Mouse (Mus musculus): ENCODE results near the gene Antxr1. TPM values are rescaled to one million over a fixed set of nuclear protein-coding genes. Genes with fewer than 3 reads are reported as not detected.
"Not testable (repeated sequence)": the region's sequence is repeated elsewhere in the genome, so short reads cannot be mapped to it uniquely, and the experiment has no call there.

The Antxr1 gene
- polyA plus RNA-seq, 1 experiment from 2014 or later, result 6.5 TPM

GRCm38 (mm10) chr6:87101281-87101954, 234.2 kb downstream of the Antxr1 start:
- no peak overlapping the region for H3K27ac ChIP-seq (replicated peaks in 1 of 2; ENCODE audit: control insufficient read depth in 1 of 2, insufficient read depth in 1 of 2, low read depth in 2 of 2, low read length in 2 of 2)
- peaks cover 15 to 19% of the 10 kb centered on the region in 2 experiments for H3K4me1 ChIP-seq (ENCODE audit: control insufficient read depth in 2 of 2, insufficient read depth in 2 of 2, low read length in 2 of 2)
- no peaks in the 10 kb centered on the region for H3K36me3 ChIP-seq (ENCODE audit: control insufficient read depth, insufficient read depth, low read length)
- no peaks in the 10 kb centered on the region for H3K9me3 ChIP-seq (ENCODE audit: control insufficient read depth, low read length)
- H3K4me3 ChIP-seq (ENCODE audit: control insufficient read depth in 1 of 2, insufficient read depth in 1 of 2, low read depth in 1 of 2, low read length in 2 of 2), result peak overlapping the region; percentile 24 to 30; a peak in 3 of 4 replicates
- peak overlapping the region; percentile 52; the same call in 1 of the 2 replicates for H3K9ac ChIP-seq (ENCODE audit: low read length)
- ATAC-seq (ENCODE audit: insufficient number of reproducible peaks, insufficient read depth, low FRiP score, low read depth), result no peak; the same call in 1 of the 2 replicates
- peak overlapping the region; percentile 67 for H3K4me2 ChIP-seq (ENCODE audit: low read length)
- no peaks in the 10 kb centered on the region for H3K27me3 ChIP-seq (ENCODE audit: control insufficient read depth, insufficient read depth, low read length)
- 10% methylated on average over 12 of the region's 12 CpGs for WGBS

- H3K4me2 ChIP-seq (ENCODE audit: low read length), result no peak overlapping the region
- H3K9me3 ChIP-seq (ENCODE audit: control insufficient read depth, low read length), result no peaks in the 10 kb centered on the region
- H3K4me3 ChIP-seq (ENCODE audit: control insufficient read depth in 1 of 2, insufficient read depth in 1 of 2, low read depth in 1 of 2, low read length in 2 of 2), result no peak overlapping the region
- no peak for ATAC-seq (ENCODE audit: insufficient number of reproducible peaks, insufficient read depth, low FRiP score, low read depth)
- no peaks in the 10 kb centered on the region for H3K36me3 ChIP-seq (ENCODE audit: control insufficient read depth, insufficient read depth, low read length)
- peaks cover 15 to 19% of the 10 kb centered on the region in 2 experiments for H3K4me1 ChIP-seq (ENCODE audit: control insufficient read depth in 2 of 2, insufficient read depth in 2 of 2, low read length in 2 of 2)
- no peaks in the 10 kb centered on the region for H3K27me3 ChIP-seq (ENCODE audit: control insufficient read depth, insufficient read depth, low read length)
- 84% methylated on average over 9 of the region's 9 CpGs for WGBS
- peak overlapping the region in 1 of 2 experiments; percentile 15; a peak in 1 of 4 replicates for H3K27ac ChIP-seq (replicated peaks in 1 of 2; ENCODE audit: control insufficient read depth in 1 of 2, insufficient read depth in 1 of 2, low read depth in 2 of 2, low read length in 2 of 2)
- peak overlapping the region; percentile 18; the same call in 1 of the 2 replicates for H3K9ac ChIP-seq (ENCODE audit: low read length)
Observed at GRCm38 (mm10) chr6:87100297-87101020, 235.2 kb downstream of the Antxr1 start.

GRCm38 (mm10) chr6:87099671-87100296, 235.8 kb downstream of the Antxr1 start:
- H3K27me3 ChIP-seq (ENCODE audit: control insufficient read depth, insufficient read depth, low read length), result no peaks in the 10 kb centered on the region
- H3K27ac ChIP-seq (replicated peaks in 1 of 2; ENCODE audit: control insufficient read depth in 1 of 2, insufficient read depth in 1 of 2, low read depth in 2 of 2, low read length in 2 of 2), result peak overlapping the region in 1 of 2 experiments; percentile 15; a peak in 1 of 4 replicates
- no peaks in the 10 kb centered on the region for H3K9me3 ChIP-seq (ENCODE audit: control insufficient read depth, low read length)
- 38% methylated on average over 7 of the region's 7 CpGs for WGBS
- H3K36me3 ChIP-seq (ENCODE audit: control insufficient read depth, insufficient read depth, low read length), result no peaks in the 10 kb centered on the region
- H3K4me3 ChIP-seq (ENCODE audit: control insufficient read depth in 1 of 2, insufficient read depth in 1 of 2, low read depth in 1 of 2, low read length in 2 of 2), result no peak overlapping the region
- H3K4me2 ChIP-seq (ENCODE audit: low read length), result no peak overlapping the region
- H3K9ac ChIP-seq (ENCODE audit: low read length), result no peak overlapping the region
- peaks cover 15 to 19% of the 10 kb centered on the region in 2 experiments for H3K4me1 ChIP-seq (ENCODE audit: control insufficient read depth in 2 of 2, insufficient read depth in 2 of 2, low read length in 2 of 2)
- ATAC-seq (ENCODE audit: insufficient number of reproducible peaks, insufficient read depth, low FRiP score, low read depth), result no peak

- 52% methylated on average over 3 of the region's 3 CpGs for WGBS
Observed at GRCm38 (mm10) chr6:87099261-87099660, 236.4 kb downstream of the Antxr1 start.

GRCm38 (mm10) chr6:87093631-87094030, 242.0 kb downstream of the Antxr1 start:
- not testable (repeated sequence) for H3K9ac ChIP-seq (ENCODE audit: low read length); H3K4me1 ChIP-seq (ENCODE audit: control insufficient read depth in 2 of 2, insufficient read depth in 2 of 2, low read length in 2 of 2); H3K4me2 ChIP-seq (ENCODE audit: low read length); H3K4me3 ChIP-seq (ENCODE audit: control insufficient read depth in 1 of 2, insufficient read depth in 1 of 2, low read depth in 1 of 2, low read length in 2 of 2); H3K27ac ChIP-seq (replicated peaks in 1 of 2; ENCODE audit: control insufficient read depth in 1 of 2, insufficient read depth in 1 of 2, low read depth in 2 of 2, low read length in 2 of 2); H3K27me3 ChIP-seq (ENCODE audit: control insufficient read depth, insufficient read depth, low read length); H3K9me3 ChIP-seq (ENCODE audit: control insufficient read depth, low read length); ATAC-seq (ENCODE audit: insufficient number of reproducible peaks, insufficient read depth, low FRiP score, low read depth)
- peaks cover 24% of the 10 kb centered on the region for H3K36me3 ChIP-seq (ENCODE audit: control insufficient read depth, insufficient read depth, low read length)
- 86% methylated on average over 8 of the region's 8 CpGs for WGBS

More at GRCm38 (mm10) chr6:87099261-87099660, 236.4 kb downstream of the Antxr1 start:
- no peak overlapping the region; a peak in 1 of 4 replicates for H3K27ac ChIP-seq (replicated peaks in 1 of 2; ENCODE audit: control insufficient read depth in 1 of 2, insufficient read depth in 1 of 2, low read depth in 2 of 2, low read length in 2 of 2)
- H3K9me3 ChIP-seq (ENCODE audit: control insufficient read depth, low read length), result no peaks in the 10 kb centered on the region
- H3K9ac ChIP-seq (ENCODE audit: low read length), result no peak overlapping the region
- no peak for ATAC-seq (ENCODE audit: insufficient number of reproducible peaks, insufficient read depth, low FRiP score, low read depth)
- H3K4me2 ChIP-seq (ENCODE audit: low read length), result no peak overlapping the region
- H3K36me3 ChIP-seq (ENCODE audit: control insufficient read depth, insufficient read depth, low read length), result no peaks in the 10 kb centered on the region
- no peak overlapping the region for H3K4me3 ChIP-seq (ENCODE audit: control insufficient read depth in 1 of 2, insufficient read depth in 1 of 2, low read depth in 1 of 2, low read length in 2 of 2)
- no peaks in the 10 kb centered on the region for H3K27me3 ChIP-seq (ENCODE audit: control insufficient read depth, insufficient read depth, low read length)
- H3K4me1 ChIP-seq (ENCODE audit: control insufficient read depth in 2 of 2, insufficient read depth in 2 of 2, low read length in 2 of 2), result peaks cover 15 to 19% of the 10 kb centered on the region in 2 experiments

- peaks cover 2 to 4% of the 10 kb centered on the region in 2 experiments; a peak in 1 of 4 replicates for H3K4me1 ChIP-seq (ENCODE audit: control insufficient read depth in 2 of 2, insufficient read depth in 2 of 2, low read length in 2 of 2)
- no peak overlapping the region for H3K27ac ChIP-seq (replicated peaks in 1 of 2; ENCODE audit: control insufficient read depth in 1 of 2, insufficient read depth in 1 of 2, low read depth in 2 of 2, low read length in 2 of 2)
- H3K4me3 ChIP-seq (ENCODE audit: control insufficient read depth in 1 of 2, insufficient read depth in 1 of 2, low read depth in 1 of 2, low read length in 2 of 2), result no peak overlapping the region
- WGBS, result 59% methylated on average over 5 of the region's 5 CpGs
- no peaks in the 10 kb centered on the region for H3K27me3 ChIP-seq (ENCODE audit: control insufficient read depth, insufficient read depth, low read length)
- no peak for ATAC-seq (ENCODE audit: insufficient number of reproducible peaks, insufficient read depth, low FRiP score, low read depth)
- H3K9ac ChIP-seq (ENCODE audit: low read length), result no peak overlapping the region
- no peak overlapping the region for H3K4me2 ChIP-seq (ENCODE audit: low read length)
- no peaks in the 10 kb centered on the region for H3K9me3 ChIP-seq (ENCODE audit: control insufficient read depth, low read length)
- peaks cover 35% of the 10 kb centered on the region for H3K36me3 ChIP-seq (ENCODE audit: control insufficient read depth, insufficient read depth, low read length)
Observed at GRCm38 (mm10) chr6:87092476-87092875, 243.1 kb downstream of the Antxr1 start.

GRCm38 (mm10) chr6:87090877-87091276, 244.7 kb downstream of the Antxr1 start:
- H3K4me2 ChIP-seq (ENCODE audit: low read length), result no peak overlapping the region
- H3K9me3 ChIP-seq (ENCODE audit: control insufficient read depth, low read length), result no peaks in the 10 kb centered on the region
- no peaks in the 10 kb centered on the region for H3K27me3 ChIP-seq (ENCODE audit: control insufficient read depth, insufficient read depth, low read length)
- no peak for ATAC-seq (ENCODE audit: insufficient number of reproducible peaks, insufficient read depth, low FRiP score, low read depth)
- peaks cover 2 to 4% of the 10 kb centered on the region in 2 experiments; a peak in 1 of 4 replicates for H3K4me1 ChIP-seq (ENCODE audit: control insufficient read depth in 2 of 2, insufficient read depth in 2 of 2, low read length in 2 of 2)
- no peak overlapping the region for H3K27ac ChIP-seq (replicated peaks in 1 of 2; ENCODE audit: control insufficient read depth in 1 of 2, insufficient read depth in 1 of 2, low read depth in 2 of 2, low read length in 2 of 2)
- no peak overlapping the region for H3K4me3 ChIP-seq (ENCODE audit: control insufficient read depth in 1 of 2, insufficient read depth in 1 of 2, low read depth in 1 of 2, low read length in 2 of 2)
- peaks cover 51% of the 10 kb centered on the region for H3K36me3 ChIP-seq (ENCODE audit: control insufficient read depth, insufficient read depth, low read length)
- 91% methylated on average over 3 of the region's 3 CpGs for WGBS
- H3K9ac ChIP-seq (ENCODE audit: low read length), result no peak overlapping the region
